Mouse (Mus musculus) 3134 (cell line): ENCODE measurements at regions not wholly inside any gene's neighbourhood (a gene's known extent, or its start where the extent isn't known, plus 50 kb on each side); places are given as distances from the start of the nearest gene placed in this dataset.
A peak's percentile ranks its signal among the peaks of the same experiment; 100 is the strongest.

Experiments used
- DNase-seq: peaks from one replicate; pipeline ENCODE4 v3.0.0-alpha.2; 2011; ENCODE audit warnings: low spot score; ENCODE audit not compliant: insufficient read length; ENCODE audit errors: extremely low read depth

- no peak for DNase-seq
Measured at GRCm38 (mm10) chr5:112001742-112002701, 250.3 kb downstream of the Cryba4 start.

- no peak for DNase-seq
Measured at GRCm38 (mm10) chr5:112002856-112003660, 249.3 kb downstream of the Cryba4 start.

- no peak for DNase-seq
Measured at GRCm38 (mm10) chr5:112004041-112004440, 248.3 kb downstream of the Cryba4 start.

GRCm38 (mm10) chr5:112012505-112013164 is 239.7 kb downstream of the Cryba4 start:
- no peak for DNase-seq

GRCm38 (mm10) chr5:112018925-112019324 is 233.4 kb downstream of the Cryba4 start:
- DNase-seq = peak; percentile 57

GRCm38 (mm10) chr5:112020882-112021281 is 231.4 kb downstream of the Cryba4 start:
- DNase-seq = no peak

GRCm38 (mm10) chr5:112029955-112030354 is 222.4 kb downstream of the Cryba4 start:
- DNase-seq = no peak

- no peak for DNase-seq
Measured at GRCm38 (mm10) chr5:112032036-112032435, 220.3 kb downstream of the Cryba4 start.

GRCm38 (mm10) chr5:112035426-112035825 is 216.9 kb downstream of the Cryba4 start:
- DNase-seq = no peak

- DNase-seq = no peak
Measured at GRCm38 (mm10) chr5:112037080-112037479, 215.2 kb downstream of the Cryba4 start.

GRCm38 (mm10) chr5:112039645-112040372 is 212.5 kb downstream of the Cryba4 start:
- DNase-seq = no peak

GRCm38 (mm10) chr5:112040678-112041077 is 211.6 kb downstream of the Cryba4 start:
- DNase-seq = no peak

GRCm38 (mm10) chr5:112041285-112041684 is 211.0 kb downstream of the Cryba4 start:
- DNase-seq = no peak

- no peak for DNase-seq
Measured at GRCm38 (mm10) chr5:112042236-112042635, 210.1 kb downstream of the Cryba4 start.

GRCm38 (mm10) chr5:112050046-112050782 is 202.1 kb downstream of the Cryba4 start:
- no peak for DNase-seq

GRCm38 (mm10) chr5:112050906-112051305 is 201.4 kb downstream of the Cryba4 start:
- DNase-seq = no peak

- DNase-seq = no peak
Measured at GRCm38 (mm10) chr5:112051786-112052185, 200.5 kb downstream of the Cryba4 start.

GRCm38 (mm10) chr5:112053600-112054155 is 198.6 kb downstream of the Cryba4 start:
- no peak for DNase-seq

- no peak for DNase-seq
Measured at GRCm38 (mm10) chr5:112055018-112055417, 197.3 kb downstream of the Cryba4 start.
